Mouse (Mus musculus) embryo, embryonic 10 days (tissue): Measurements from ENCODE around the gene Atg2a.

ENCODE experiments used
- DNase-seq: peaks from one replicate; pipeline ENCODE4 v3.0.0-alpha.2; 2015; ENCODE audit warnings: low spot score

The Atg2a gene

DNA sequence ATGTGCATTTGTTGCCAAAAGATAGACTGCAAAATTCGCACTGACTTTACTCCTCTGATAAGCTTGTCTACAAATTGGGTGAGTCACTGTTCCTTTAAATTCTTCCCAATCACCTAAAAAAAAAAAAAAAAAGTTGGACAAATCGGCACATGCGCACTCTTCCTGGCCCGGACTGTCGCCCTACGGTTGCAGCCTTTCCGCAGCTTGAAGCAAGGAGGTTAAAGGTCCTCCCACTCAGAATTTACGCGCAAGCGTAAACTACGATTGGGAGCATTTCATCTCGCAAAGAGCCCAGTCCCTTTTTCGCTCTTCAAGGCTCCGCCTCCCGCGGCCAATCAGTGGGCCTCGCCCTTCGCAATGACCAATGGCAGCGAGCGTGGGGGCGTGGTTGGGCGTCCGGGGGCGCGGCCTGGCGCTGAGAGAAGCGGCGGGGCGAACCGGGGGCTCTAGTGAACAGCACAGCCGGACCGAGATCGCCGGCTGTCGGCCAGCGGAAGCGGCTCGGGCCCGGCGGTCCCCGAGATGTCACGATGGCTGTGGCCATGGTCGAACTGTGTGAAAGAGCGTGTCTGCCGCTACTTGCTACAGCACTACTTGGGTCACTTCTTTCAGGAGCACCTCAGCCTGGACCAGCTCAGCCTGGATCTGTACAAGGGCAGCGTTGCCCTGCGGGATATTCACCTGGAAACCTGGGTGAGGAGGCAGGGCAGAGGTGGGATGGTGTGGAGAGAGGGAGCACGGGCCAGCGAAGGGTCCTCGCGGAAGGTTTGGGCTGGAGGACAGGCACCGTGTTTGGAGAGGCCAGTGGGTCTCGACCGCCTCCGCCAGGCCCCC, at the start of gene Atg2a:
TSS of gene Atg2a (plus strand) at position 395 of the 834 bp plus-strand sequence.
- DNase-seq: peak; percentile 99

DNA sequence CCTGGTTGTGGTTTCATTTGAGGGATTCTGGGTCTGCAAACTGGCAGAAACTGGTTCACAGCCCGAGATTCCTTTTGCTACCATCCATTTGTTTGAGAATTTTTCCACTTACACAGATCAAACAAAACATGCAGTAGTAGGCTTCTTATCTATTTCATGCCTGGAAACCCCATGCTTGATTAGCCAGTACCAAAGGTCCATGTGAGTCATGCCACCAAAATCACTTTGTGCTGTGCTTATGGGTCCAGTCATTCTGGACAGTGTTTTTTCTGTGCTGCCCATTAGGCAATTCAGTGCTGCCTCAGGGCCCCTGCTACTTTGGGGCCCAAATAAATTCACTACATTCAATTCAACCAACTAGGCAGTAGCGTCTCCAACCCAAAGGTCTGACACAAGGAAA, 37.2 kb upstream of the Atg2a start:
- no peak for DNase-seq

DNA sequence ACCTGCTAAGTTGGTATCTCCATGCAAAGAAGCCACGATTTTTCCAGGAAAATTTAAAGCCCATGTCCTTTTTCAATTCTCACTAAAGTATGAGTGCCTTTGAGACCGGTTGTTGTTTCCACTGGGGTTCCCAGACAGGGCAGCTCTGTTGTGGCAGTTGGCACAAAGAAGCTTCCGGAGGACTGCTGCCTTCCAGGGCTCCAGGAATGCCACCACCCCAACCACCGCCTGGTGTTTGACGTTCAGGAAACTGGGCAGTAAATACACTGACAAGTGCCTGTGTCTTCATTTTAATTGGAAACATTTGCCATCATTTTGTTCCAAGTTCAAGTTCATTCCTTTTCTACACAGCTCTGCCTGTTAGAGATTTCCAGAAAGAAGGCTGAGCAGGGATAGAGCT, 34.8 kb upstream of the Atg2a start:
- no peak for DNase-seq

DNA sequence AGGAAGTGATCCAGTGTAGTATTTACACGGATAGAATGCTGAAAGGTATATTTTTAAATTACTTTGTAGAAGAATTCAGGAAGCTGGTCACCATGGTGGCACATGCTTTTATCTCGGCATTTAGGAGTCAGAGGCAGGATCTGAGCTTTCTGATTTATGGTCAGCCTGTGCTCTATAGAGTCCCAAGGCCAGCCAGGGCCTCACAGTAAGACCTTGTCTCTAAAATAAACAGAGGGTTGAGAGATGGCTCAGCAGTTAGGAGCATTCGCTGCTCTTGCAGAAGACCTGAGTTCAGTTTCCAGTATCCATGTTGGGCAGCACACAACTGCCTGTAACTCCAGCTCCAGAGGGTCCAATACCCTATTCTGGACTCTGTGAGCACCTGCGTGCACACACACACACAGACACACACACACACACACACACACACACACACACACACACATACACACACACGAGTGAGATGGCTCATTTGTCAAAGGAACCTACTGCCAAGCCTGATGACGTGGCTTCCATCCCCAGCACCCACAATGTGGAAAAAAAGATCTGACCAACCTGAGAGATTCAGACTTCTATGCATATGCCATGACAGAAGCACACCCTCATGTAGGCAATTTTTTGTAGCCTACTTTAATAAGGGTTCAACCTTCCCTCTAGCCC, 25.3 kb upstream of the Atg2a start:
- DNase-seq: no peak

DNA sequence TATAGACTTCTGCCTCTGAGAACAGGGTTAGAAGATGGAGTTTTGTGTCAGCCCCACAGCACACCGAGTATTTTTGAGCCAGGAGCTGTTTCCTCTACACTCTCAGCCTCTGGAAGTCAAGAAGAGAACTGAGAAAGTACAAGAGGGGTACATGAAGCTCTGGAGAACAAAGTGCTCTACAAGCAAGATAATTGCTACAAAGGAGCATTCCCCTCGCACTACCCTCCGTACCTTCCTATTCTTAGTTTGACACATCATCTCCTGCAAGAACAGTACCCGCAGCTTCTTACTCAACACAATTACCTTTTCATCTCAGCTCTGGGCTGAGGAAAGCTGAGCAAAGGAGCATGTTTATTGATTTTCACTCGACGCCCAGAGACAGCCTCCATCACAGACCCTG, 22.9 kb upstream of the Atg2a start:
- DNase-seq: no peak

DNA sequence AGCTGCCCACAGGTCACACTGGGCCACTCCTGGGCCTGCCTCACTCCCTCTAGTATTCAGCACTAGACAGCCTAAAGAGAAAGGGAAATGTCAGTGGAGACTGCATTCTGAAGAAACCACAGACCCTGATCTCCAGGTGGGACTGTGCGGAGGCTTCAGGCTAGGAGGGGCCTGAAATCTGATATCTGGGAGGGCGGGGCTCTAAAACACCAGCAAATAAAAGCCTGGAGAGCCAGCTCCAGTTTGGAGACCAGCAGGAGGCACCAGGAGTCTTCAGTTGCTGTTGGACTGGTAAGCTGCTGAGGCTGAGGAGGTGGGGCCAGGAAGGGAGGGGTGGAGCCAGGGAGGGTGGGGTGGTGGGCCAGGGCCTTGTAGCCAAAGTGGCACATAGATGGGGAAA, 15.3 kb upstream of the Atg2a start, which contains the start of gene Gpha2:
TSS of gene Gpha2 (plus strand) at position 246 of the 400 bp plus-strand sequence.
- peak; percentile 53 for DNase-seq

DNA sequence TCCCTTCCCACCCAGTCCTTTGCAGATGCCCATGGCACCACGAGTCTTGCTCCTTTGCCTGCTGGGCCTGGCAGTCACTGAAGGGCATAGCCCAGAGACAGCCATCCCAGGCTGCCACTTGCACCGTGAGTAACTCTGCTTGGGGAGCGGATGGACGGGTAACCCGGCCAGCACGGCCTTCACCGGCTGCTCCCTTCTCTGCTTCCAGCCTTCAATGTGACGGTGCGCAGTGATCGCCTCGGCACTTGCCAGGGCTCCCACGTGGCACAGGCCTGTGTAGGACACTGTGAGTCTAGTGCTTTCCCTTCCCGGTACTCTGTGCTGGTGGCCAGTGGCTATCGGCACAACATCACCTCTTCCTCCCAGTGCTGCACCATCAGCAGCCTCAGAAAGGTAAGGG, 14.7 kb upstream of the Atg2a start:
- DNase-seq: no peak

DNA sequence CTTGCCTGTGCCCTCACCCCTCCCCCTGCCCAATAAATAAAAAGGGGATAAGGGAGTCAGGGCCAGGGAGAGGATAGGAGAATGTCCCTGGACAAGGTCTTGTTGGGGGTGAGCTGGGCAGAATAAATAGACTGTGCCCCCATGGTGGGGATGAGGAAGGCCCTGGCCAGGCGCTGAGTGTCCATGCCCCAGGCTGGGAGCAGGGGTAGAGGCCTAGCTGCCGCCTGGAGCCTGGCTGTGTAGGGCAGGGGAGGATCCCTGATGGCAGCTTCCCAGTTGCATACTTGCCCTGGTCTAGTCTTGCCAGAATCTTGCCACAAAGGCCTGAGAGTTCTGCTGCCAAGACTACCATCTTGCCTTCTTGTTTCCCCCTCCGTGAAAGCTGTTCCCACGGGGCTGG, 13.6 kb upstream of the Atg2a start:
- no peak for DNase-seq

DNA sequence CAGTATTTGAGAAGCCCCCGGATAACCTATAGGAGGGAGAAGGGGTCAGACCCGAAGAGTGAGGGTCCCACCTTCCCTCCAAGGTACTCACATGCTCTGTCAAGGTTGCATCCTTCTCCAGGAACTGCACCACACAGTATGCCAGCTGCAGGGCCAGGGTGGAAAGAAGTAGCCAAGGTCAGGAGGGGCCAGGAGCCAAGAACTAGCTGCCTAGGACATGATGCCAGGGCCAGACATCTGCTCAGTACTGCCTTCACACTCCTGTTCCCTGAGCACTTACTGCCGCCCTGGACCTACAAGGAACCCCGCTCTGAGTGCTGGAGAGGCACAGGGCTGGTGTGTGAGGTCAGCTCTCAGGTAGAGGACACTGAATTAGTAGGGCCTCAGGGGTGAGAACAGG, 11.1 kb upstream of the Atg2a start:
- DNase-seq: no peak

DNA sequence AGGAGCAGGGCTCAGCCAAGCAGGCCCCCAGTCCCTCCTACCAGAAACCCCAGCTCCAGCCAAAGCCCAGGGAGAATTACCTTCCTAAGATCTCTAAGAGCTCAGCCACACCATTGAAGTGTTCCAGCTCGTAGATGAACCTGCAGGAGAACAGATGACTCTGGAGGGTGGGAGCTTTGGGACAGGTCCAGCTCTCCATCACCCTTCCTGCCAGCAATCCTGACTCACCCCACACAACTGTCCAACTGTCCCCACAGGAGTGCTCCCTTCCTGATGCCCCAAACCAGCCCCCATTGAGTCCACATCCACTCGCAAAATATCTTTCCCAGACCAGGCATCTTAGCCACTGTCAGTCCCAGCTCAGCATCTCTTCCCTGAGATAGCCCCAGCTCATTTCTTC, 10.4 kb upstream of the Atg2a start:
- no peak for DNase-seq

DNA sequence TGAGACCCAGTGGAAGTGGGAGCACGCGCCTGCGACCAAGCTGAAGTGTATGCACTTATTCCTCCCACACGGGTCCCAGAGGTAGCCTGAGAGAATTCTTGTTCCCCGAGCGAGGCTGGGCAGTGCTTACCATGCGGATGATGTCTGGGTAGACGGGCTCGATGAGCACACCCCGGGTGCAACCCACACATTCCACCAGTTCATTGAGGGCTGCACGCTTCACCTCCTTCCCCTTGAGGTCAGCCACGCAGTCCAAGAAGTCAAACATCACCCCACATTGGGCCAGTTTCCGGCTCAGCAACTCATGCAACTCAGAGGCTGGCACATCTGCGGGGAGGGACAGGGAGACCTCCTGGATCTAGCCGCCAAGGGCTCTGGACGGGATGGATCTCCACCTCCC, 7.8 kb upstream of the Atg2a start:
- no peak for DNase-seq

DNA sequence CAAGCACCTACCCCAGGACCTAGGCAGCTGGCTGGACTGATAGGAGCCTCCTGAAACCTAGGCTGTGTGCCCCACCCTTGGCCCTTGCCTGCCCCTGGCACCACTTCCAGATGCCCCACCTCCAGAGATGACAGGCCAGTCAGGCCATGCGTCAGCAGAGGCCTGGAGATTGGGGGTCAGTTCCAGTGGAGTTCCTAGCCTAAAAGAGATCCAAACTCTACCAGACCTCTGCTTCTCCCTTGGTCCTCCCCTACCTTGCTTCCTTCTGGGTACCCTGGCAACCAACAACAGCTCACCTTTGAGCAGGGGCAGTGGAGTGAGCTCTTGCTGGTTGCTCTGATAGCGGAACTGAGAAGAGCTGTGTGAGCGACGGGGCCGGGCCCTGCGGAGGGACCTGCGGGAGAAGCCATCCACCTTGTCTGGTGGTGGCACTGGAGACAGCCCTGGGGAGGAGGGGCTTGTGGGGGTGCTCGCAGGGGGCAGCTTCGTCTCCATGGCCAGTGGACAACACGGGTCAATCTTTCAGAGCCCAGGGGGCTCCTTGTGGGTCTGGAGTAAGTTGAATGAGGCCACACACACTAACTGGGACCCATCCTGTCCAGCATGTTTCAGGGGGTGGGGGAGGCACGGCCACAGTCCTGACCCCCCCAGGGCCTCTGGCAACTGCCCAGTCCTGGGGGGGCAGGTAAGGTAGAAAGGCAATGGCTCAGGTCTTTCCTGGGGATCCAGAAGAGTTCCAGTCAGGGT, 7.0 kb upstream of the Atg2a start:
- no peak for DNase-seq

DNA sequence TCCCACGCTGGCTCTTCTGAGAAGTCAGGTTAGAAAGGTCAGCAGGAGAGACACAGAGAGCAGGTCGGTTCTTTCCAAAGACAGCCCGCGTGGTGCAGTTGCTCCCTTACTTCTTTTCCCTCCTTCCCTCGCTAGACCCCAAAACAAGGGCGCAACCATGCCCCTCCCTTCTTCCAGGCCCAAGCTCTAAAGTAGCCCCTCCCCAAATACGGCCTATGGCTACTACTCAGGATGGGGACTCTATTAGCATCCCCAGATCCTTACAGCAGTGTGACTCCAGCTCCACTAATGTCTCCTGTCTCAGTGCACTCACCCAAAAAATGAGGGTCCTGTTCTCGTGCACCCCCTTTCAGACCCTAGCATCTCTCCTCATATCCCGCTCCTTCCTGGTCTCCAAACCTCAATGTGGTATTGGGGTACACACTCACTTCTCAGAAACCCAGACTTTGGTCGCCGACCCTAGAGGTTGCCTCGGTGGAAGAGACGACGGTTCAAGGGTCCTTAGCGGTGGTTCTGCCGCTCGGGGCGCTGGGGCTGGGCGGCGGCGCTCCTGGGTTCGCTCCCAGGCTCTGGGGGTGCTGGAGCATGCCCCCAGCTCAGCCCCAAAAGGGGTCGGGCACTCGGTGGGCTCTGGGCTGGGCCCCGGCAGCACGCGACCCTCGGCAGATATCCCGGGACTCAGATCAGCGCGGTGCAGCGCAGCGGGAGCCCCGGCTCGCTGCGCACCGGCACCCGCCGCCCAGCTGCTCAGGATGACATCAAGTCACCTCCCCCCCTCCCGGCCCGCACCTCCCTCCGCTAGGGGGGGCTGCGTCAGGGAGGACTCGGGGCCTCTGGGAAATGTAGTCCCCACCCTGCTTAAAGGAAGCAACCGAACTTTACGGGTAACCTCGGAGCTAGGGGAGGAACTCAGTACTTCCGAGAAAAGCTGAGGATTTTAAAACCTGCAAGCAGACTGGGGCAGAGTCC, 6.1 kb upstream of the Atg2a start, which contains the start of gene Ppp2r5b:
TSS of gene Ppp2r5b (minus strand) at position 789 of the 969 bp plus-strand sequence.
- peak; percentile 92 for DNase-seq

DNA sequence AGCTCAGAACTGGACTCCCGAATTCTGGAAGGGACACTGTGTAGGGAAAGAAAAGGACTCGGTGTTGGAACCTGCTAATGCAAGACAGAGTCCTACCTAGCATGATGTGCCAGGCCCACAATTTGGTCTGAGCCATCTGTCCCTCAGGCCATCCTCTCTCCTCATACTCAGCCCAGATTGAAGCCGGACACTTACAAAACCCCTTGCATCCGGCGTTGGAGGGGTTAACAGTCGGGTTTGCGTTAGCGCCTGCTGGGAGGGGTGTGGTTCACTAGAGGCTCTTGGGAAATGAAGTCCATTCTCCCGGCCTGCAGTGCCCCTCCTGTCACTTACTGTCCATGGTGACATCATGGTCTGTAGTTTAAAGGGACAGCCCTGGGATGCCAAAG, 5.4 kb upstream of the Atg2a start:
- peak; percentile 94 for DNase-seq

DNA sequence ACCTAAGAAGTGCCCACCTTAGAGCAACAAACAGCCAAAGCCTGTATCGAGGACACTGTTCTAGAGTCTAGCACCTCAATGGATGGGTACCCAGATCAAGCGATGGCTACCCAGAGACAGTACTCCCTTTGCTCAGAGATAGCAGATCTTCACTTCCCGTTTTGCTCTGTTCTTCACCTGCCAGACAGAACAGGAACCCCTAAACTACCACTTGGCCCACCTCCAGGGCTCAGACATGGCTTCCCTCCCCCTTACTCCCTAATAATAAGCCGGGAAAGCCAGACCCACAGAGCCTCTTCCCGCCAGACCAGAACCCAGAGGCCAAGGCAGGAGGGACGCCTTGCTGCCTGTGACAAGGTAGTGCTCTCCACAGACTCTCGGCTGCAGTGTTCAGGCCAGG, 4.6 kb upstream of the Atg2a start:
- DNase-seq: no peak

DNA sequence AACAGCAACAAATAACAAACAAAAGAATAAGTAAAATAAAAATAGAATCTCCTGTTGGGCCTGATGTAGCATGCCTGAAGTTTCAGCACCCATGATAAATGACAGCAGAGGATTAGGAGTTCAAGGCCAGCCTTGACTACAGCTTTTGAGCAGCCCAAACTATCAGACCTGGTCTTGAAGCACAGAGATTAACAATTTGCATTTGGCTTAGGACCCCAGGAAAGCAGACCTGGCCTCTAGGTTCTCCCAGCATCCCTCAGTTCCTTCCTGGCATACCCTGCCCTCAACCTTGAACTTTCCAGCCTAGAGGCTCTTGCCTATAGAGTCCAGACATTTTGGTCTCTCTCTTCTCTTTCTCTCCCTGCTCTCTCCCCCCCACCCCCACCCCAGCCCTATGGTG, 2.7 kb upstream of the Atg2a start:
- DNase-seq: no peak

DNA sequence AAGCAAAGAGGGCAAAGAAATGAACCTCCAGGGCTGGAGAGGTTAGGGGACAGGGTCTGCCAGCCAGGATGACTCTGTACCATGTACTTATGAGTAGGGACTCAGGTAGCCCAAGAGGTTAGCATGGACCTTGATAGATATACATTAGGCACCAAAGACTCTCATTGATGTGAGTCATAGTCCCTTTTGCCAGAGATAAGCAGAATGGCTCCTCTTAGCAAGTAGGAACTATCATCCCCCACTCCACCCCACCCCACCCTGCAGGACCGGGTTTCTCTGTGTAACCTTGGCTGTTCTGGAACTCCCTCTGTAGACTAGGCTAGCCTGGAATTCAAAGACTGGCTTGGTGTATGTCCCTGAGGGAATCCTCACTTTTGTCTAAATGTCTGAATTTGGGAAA, 1.3 kb upstream of the Atg2a start:
- DNase-seq: no peak

DNA sequence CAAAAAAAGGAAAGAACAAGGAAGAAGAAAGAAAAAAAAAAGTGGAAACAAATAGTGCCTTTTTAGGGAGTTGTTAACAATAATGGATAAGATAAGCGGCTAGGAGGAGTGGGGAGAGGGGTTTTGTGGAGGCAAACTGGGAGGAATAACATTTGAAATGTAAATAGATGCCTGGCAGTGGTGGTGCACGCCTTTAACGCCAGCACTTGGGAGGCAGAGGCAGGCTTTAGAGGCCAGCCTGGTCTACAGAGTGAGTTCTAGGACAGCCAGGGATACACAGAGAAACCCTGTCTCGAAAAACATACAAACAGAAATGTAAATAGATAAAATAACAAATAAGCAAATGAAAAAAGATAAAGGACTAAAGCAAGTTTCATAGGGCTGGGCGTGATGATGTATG, 743 bp upstream of the Atg2a start:
- DNase-seq: no peak

DNA sequence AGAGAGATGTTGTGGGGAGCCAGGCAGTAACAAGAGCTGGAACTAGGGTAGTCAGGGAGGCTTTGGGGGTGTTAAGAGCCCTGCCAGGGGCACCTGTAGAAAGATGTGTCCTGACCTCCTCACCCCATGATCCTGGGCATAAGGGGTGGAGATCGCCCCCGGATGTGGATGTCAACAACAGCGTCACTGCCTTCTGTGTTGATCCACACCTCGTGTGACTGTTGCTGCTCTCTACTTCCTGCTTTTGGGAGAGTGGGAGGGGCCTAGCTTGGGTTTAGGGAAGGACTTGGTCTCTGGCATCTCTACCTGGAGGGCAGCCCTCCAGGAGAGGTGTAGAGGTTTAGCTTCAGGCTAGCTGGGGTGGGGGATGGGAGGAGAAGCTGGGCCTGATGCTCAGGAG, 813 bp downstream of the Atg2a start:
- DNase-seq: peak; percentile 59

DNA sequence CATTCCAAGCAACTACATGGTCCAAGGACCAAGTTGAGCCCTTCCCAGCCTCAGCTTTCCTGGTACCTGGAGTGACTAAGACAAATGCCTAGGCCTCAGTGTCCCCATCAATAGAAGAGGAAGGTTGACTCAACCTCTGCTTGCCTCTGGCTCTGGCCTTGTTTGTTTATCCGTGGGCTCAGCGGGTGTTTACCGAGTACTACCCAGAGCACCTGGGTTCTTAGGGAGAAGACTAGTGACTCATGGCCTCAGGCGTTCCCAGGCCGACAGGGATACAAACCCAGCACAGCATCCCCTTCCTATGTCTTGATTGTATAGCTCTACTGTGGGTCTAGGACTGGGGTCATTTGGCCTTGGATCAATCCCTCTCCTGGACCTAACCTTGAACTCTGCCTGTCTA, 1.8 kb downstream of the Atg2a start:
- no peak for DNase-seq

DNA sequence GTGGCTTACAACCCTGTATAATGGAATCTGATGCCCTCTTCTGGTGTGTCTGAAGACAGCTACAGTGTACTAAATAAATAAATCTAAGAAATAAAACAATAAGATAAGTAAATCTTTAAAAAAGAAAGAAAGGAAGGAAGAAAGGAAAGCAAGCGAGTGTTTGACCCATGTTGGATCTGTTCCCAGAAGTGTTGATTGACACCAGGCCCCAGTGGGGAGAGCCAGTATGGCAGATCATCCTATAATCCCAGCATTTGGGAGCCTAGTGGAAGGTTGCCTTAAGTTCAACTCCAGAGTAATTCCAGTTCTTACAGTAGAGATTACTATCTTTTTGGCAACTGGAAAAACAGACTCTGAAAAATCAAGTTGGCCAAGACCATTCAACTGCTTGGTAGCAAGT, 4.3 kb downstream of the Atg2a start:
- DNase-seq: no peak
